Mouse (Mus musculus): ENCODE measurements around the gene Pop5.
A peak's percentile ranks its signal among the peaks of the same experiment; 100 is the strongest.

Pop5 gene

GRCm38 (mm10) chr5:115266340-115266739 is 30.7 kb downstream of the Pop5 start:
- no peak for DNase-seq (ENCODE audit: low spot score)

GRCm38 (mm10) chr5:115266787-115267468 is 31.3 kb downstream of the Pop5 start:
- DNase-seq (ENCODE audit: low spot score) = no peak

- no peak for DNase-seq (ENCODE audit: low spot score)
Measured at GRCm38 (mm10) chr5:115267469-115268045, 31.9 kb downstream of the Pop5 start.

GRCm38 (mm10) chr5:115268266-115268665 is 32.6 kb downstream of the Pop5 start:
- DNase-seq (ENCODE audit: low spot score) = no peak

- no peak for DNase-seq (ENCODE audit: low spot score)
Measured at GRCm38 (mm10) chr5:115269969-115270368, 34.3 kb downstream of the Pop5 start.

GRCm38 (mm10) chr5:115271931-115272811 is 36.5 kb downstream of the Pop5 start:
- DNase-seq (ENCODE audit: low spot score) = peak; percentile 39

GRCm38 (mm10) chr5:115272812-115273548 is 37.3 kb downstream of the Pop5 start, which contains the start of gene Rnf10:
Gene Rnf10 (minus strand): TSS chr5:115272898.
- DNase-seq (ENCODE audit: low spot score) = peak; percentile 100

GRCm38 (mm10) chr5:115273549-115274135 is 38.0 kb downstream of the Pop5 start:
- no peak for DNase-seq (ENCODE audit: low spot score)

- no peak for DNase-seq (ENCODE audit: low spot score)
Measured at GRCm38 (mm10) chr5:115274353-115274752, 38.7 kb downstream of the Pop5 start.

GRCm38 (mm10) chr5:115274771-115275170 is 39.1 kb downstream of the Pop5 start:
- no peak for DNase-seq (ENCODE audit: low spot score)

- peak; percentile 60 for DNase-seq (ENCODE audit: low spot score)
Measured at GRCm38 (mm10) chr5:115275998-115276397, 40.4 kb downstream of the Pop5 start.

- DNase-seq (ENCODE audit: low spot score) = no peak
Measured at GRCm38 (mm10) chr5:115278053-115278452, 42.4 kb downstream of the Pop5 start.

GRCm38 (mm10) chr5:115278785-115279184 is 43.1 kb downstream of the Pop5 start:
- DNase-seq (ENCODE audit: low spot score) = no peak

- peak; percentile 86 for DNase-seq (ENCODE audit: low spot score)
Measured at GRCm38 (mm10) chr5:115279226-115280049, 43.8 kb downstream of the Pop5 start, which contains the start of gene Coq5. Gene Coq5 (plus strand): TSS chr5:115279666.

- peak; percentile 41 for DNase-seq (ENCODE audit: low spot score)
Measured at GRCm38 (mm10) chr5:115280050-115280687, 44.5 kb downstream of the Pop5 start.

- DNase-seq (ENCODE audit: low spot score) = no peak
Measured at GRCm38 (mm10) chr5:115284735-115285134, 49.1 kb downstream of the Pop5 start.

- DNase-seq (ENCODE audit: low spot score) = no peak
Measured at GRCm38 (mm10) chr5:115294173-115294572, 58.5 kb downstream of the Pop5 start.

Measured in retina, embryonic 14.5 days (tissue).